ENCODE assay signal across 12 mouse cellular contexts in genomic region chr12:119464040-119464939, GRCm38 (mm10).
DNase-seq lines count a peak whose midpoint lies in the region; ATAC-seq and TF ChIP-seq lines count a peak whose summit lies in the region.
"Had no signal": no experiment of that assay in that cellular context is flagged by ENCODE, and none has a peak within 500 bp of the region (broad histone marks: within the 10 kb centered on the region; RNA-seq: fewer than 3 reads in every experiment).

No protein-coding gene starts in this region.

- H3K4me3 ChIP-seq in hindbrain, embryonic 13.5 days = no peak overlapping the region
- no peak overlapping the region for H3K4me3 ChIP-seq in midbrain, embryonic 15.5 days
- H3K4me3 ChIP-seq: embryonic facial prominence, embryonic 13.5 days; heart, adult 2 months; lung, embryonic 15.5 days; stomach, embryonic 15.5 days had no signal

- H3K9me3 ChIP-seq in hindbrain, embryonic 13.5 days = no peaks in the 10 kb centered on the region
- H3K9me3 ChIP-seq in midbrain, embryonic 15.5 days = no peaks in the 10 kb centered on the region
- H3K9me3 ChIP-seq: embryonic facial prominence, embryonic 13.5 days; lung, embryonic 15.5 days; stomach, embryonic 15.5 days had no signal

- intact Hi-C loops in heart, postnatal 10 days (cut with DNase I) = no loop called here

- H3K27me3 ChIP-seq in hindbrain, embryonic 13.5 days = no peaks in the 10 kb centered on the region
- no peaks in the 10 kb centered on the region for H3K27me3 ChIP-seq in midbrain, embryonic 15.5 days (replicated peaks)
- H3K27me3 ChIP-seq: embryonic facial prominence, embryonic 13.5 days; lung, embryonic 15.5 days; stomach, embryonic 15.5 days had no signal

- no peaks in the 10 kb centered on the region for H3K4me1 ChIP-seq in hindbrain, embryonic 13.5 days (replicated peaks)
- H3K4me1 ChIP-seq in midbrain, embryonic 15.5 days = no peaks in the 10 kb centered on the region
- H3K4me1 ChIP-seq: embryonic facial prominence, embryonic 13.5 days; lung, embryonic 15.5 days; stomach, embryonic 15.5 days had no signal

- no peak overlapping the region for H3K9ac ChIP-seq in hindbrain, embryonic 13.5 days
- H3K9ac ChIP-seq in midbrain, embryonic 15.5 days = no peak overlapping the region
- H3K9ac ChIP-seq: embryonic facial prominence, embryonic 13.5 days; lung, embryonic 15.5 days; stomach, embryonic 15.5 days had no signal

- ATAC-seq in hindbrain, embryonic 13.5 days (ENCODE audit: low FRiP score) = peak; percentile 95
- peak; percentile 99 for ATAC-seq in midbrain, embryonic 15.5 days (replicated peaks)
- ATAC-seq: intestine, embryonic 16.5 days had no signal

- no peaks in the 10 kb centered on the region for H3K36me3 ChIP-seq in hindbrain, embryonic 13.5 days
- H3K36me3 ChIP-seq in midbrain, embryonic 15.5 days (replicated peaks) = no peaks in the 10 kb centered on the region
- H3K36me3 ChIP-seq: embryonic facial prominence, embryonic 13.5 days; lung, embryonic 15.5 days; stomach, embryonic 15.5 days had no signal

- TF ChIP-seq CTCF in brain, embryonic 14.5 days (IDR thresholded peaks at IDR 0.05; ENCODE audit: borderline replicate concordance, extremely low read depth, insufficient read depth, insufficient read length) = no peak

- peak; percentile 14 for DNase-seq in R1 (ENCODE audit: low read depth, low spot score)
- DNase-seq in brain, embryonic 14.5 days (ENCODE audit: low read depth) = peak; percentile 95
- no peak for DNase-seq in heart, postnatal 10 days
- DNase-seq in ovary, postnatal 10 days (ENCODE audit: low spot score) = no peak
- no peak for DNase-seq in c-Kit-positive CD71-positive TER-119-positive erythroid progenitor cells, embryonic 14.5 days (ENCODE audit: low spot score)
- DNase-seq: heart, adult 2 months had no signal

- no peak overlapping the region for H3K27ac ChIP-seq in hindbrain, embryonic 13.5 days
- H3K27ac ChIP-seq in midbrain, embryonic 15.5 days = no peak overlapping the region
- H3K27ac ChIP-seq: embryonic facial prominence, embryonic 13.5 days; heart, adult 2 months; lung, embryonic 15.5 days; stomach, embryonic 15.5 days had no signal

- no peak overlapping the region for H3K4me2 ChIP-seq in hindbrain, embryonic 13.5 days
- no peak overlapping the region for H3K4me2 ChIP-seq in midbrain, embryonic 15.5 days
- H3K4me2 ChIP-seq: embryonic facial prominence, embryonic 13.5 days; lung, embryonic 15.5 days; stomach, embryonic 15.5 days had no signal

- TF ChIP-seq POLR2A in brain, embryonic 14.5 days (IDR thresholded peaks at IDR 0.05; ENCODE audit: borderline replicate concordance, extremely low read depth, insufficient read depth, insufficient read length, poor library complexity, severe bottlenecking) = no peak

- WGBS in hindbrain, embryonic 13.5 days = 34% methylated on average over 2 of the region's 2 CpGs
- WGBS in midbrain, embryonic 15.5 days = 30% methylated on average over 2 of the region's 2 CpGs

Comparison
In these comparisons a context has a peak if more than half of its experiments do, and no peak if none do; other contexts are left out.
1. DNase-seq: peak in R1 (single experiment) and brain, embryonic 14.5 days (single experiment); none in heart, postnatal 10 days (0 of 2), ovary, postnatal 10 days (single experiment) and c-Kit-positive CD71-positive TER-119-positive erythroid progenitor cells, embryonic 14.5 days (single experiment).